Mouse (Mus musculus) spleen, postnatal 36 days (tissue): Measurements from ENCODE around the gene Tsc22d2.

ENCODE experiments used
- DNase-seq, 2 experiments: peaks; one replicate each; pipeline ENCODE4 v3.0.0; 2022; ENCODE audit warnings: low spot score in 2 of 2, mixed read lengths in 1 of 2

Tsc22d2 gene

GRCm38 (mm10) chr3:58513483-58513882, 99.0 kb downstream of the Tsc22d2 start:
- peak in 1 of 2 experiments; percentile 61 for DNase-seq

- no peak for DNase-seq
Observed at GRCm38 (mm10) chr3:58515947-58516601, 101.6 kb downstream of the Tsc22d2 start.
